Mouse (Mus musculus): ENCODE data around the gene Ddx55.
"Not testable (repeated sequence)": the region's sequence is repeated elsewhere in the genome, so short reads cannot be mapped to it uniquely, and the experiment has no call there.

Ddx55 gene

GRCm38 (mm10) chr5:124538813-124539792, 13.6 kb upstream of the Ddx55 start:
- peak in 1 of 2 experiments; percentile 61 for DNase-seq (ENCODE audit: low spot score in 2 of 2)

GRCm38 (mm10) chr5:124539905-124540304, 12.8 kb upstream of the Ddx55 start:
- no peak for DNase-seq (ENCODE audit: low spot score in 2 of 2)

DNA sequence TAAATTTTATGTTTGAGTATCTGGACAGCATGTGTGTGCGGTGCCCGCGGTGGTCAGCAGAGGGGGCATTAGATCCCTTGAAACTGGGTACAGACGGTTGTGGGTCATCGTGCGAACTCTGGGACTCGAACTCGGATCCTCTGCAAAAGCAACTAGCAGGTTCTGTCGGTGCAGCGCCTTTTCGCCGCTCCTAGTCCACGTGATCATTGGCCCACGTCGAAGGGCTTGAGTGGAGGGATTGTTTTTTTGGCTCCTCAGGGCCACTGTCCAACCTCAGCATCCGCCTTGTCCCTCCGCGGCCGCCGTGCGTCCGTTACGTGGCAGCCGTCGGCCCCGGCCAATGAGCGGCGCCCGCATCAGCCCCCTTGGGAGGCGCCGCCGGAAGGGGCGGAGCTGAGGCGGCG, 12.3 kb upstream of the Ddx55 start, which contains the start of gene Tmed2:
Gene Tmed2, plus strand, starts transcription at position 313 of the 404 bp plus-strand sequence.
- peak; percentile 83 to 91 for DNase-seq (ENCODE audit: low spot score in 2 of 2)

- DNase-seq (ENCODE audit: low spot score in 2 of 2) = peak; percentile 37 to 55
Measured at GRCm38 (mm10) chr5:124540905-124541601, 11.6 kb upstream of the Ddx55 start.

DNA sequence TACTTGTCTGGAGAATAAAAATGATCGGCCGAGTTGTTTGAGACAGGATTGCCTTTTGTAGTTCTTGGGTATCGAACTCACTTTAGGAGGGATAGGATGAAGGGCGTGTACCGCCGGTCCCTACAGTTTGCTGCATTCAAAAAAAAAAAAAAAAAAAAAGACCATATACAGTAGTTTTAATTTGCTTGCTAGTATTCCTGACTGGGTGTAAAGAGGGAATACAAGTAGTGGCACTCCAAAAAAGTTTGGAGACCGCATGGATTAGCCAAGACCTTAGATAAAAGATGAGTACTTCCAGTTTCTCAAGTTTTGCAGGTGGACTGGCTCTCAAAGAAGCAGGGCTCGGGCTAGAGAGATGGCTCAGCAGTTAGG, 11.1 kb upstream of the Ddx55 start:
- DNase-seq (ENCODE audit: low spot score in 2 of 2) = no peak

DNA sequence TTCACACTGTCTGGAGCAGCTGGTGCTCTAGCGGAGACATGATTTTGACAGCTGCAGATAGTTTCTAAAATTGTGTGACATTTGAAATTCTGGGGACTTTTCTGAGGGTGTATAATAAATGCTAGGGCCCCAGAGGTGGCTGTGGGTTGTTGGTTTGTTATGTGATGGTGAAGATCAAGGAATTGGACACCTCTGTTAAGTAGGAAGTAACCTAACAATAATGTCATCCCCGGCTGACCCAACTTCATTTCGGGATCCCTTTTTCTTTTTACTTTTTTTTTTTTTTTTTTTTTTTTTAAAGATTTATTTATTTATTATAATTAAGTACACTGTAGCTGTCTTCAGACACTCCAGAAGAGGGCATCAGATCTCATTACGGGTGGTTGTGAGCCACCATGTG, 1.9 kb upstream of the Ddx55 start:
- not testable (repeated sequence) for DNase-seq (ENCODE audit: low spot score in 2 of 2)

- DNase-seq (ENCODE audit: low spot score in 2 of 2) = not testable (repeated sequence)
Measured at GRCm38 (mm10) chr5:124551349-124552093, 1.1 kb upstream of the Ddx55 start.

DNA sequence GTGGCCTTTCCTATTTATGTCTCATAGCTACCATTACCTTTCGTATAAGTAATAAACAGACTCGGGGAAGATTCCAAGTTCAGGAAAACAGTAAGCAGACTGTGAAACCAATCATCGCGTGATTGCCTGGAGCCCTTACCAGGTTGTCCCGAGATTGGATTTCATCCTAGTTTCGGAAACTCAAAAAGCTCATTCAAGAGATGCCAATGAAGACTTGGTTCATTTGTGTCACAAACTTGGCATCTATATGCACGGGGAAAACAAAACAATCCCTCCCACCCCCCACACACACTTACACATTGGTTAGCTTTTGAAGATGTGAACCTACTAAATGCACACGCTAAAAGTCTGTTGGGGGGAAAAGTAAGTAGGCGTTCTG, 581 bp upstream of the Ddx55 start:
- DNase-seq (ENCODE audit: low spot score in 2 of 2) = no peak

GRCm38 (mm10) chr5:124553607-124554006, 943 bp downstream of the Ddx55 start:
- no peak for DNase-seq (ENCODE audit: low spot score in 2 of 2)

DNA sequence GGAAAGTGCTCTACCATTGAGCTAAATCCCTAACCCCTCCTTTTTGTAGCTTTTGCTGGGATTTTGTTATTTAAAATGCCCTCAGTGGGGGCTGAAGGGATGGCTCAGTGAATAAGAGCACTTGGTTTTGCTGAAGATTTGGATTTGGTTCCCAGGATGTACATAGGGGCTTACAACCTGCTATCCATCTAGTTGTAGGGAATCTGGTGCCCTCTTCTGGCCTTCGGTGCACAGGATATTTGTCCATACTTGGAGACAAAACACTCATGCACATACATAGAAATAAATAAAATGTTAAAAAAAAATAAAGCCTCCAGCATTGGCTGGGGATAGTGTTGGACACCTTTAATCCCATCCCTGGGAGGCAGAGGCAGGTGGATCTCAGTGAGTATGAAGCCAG, 2.5 kb downstream of the Ddx55 start:
- DNase-seq (ENCODE audit: low spot score in 2 of 2) = no peak

- no peak for DNase-seq (ENCODE audit: low spot score in 2 of 2)
Measured at GRCm38 (mm10) chr5:124571068-124571467, 18.4 kb downstream of the Ddx55 start.

DNA sequence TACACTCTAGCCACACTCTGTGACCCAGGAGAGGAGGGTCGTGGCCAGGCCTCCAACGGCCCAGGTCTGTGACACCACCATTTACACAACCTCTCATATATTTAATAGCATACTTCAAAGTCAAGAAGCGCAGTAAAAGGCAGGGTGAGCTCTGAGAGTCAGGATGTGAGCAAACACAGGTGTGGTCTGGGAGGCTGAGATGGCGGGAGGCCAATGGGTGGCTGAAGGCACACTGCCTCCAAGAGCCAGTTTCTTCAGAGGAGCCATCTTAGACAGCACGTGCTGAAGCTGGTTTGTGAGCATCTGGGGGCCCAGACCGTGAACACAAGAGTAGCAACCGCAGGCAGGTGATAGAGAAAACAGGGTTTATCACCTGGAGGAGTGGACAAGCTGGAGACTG, 22.8 kb downstream of the Ddx55 start:
- no peak for DNase-seq (ENCODE audit: low spot score in 2 of 2)

- DNase-seq (ENCODE audit: low spot score in 2 of 2) = peak; percentile 80 to 93
Measured at GRCm38 (mm10) chr5:124578633-124579317, 26.1 kb downstream of the Ddx55 start, which contains the start of the genes Eif2b1 and Gtf2h3. Gene Eif2b1, minus strand, starts transcription at chr5:124579131. Gene Gtf2h3, plus strand, starts transcription at chr5:124579140.

DNA sequence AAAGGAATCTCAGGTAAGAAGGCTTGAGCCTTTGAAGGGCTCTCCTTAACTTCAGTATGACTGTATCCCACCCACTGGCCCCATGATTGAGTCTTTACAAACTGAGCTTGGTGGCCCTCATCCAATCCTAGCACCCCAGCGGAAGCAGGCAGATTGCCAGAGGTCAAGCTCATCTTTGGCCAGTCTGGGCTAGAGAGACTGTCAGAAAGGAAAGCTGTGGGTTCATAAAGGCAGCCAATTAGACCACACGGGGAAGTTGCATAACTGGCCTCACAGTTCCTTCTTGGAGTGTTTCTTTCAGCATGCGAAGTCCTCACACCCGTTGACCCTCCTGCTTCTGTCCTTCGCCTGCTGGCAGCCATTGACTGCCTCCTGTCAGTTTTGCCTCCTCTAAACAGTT, 29.9 kb downstream of the Ddx55 start:
- no peak for DNase-seq (ENCODE audit: low spot score in 2 of 2)

DNA sequence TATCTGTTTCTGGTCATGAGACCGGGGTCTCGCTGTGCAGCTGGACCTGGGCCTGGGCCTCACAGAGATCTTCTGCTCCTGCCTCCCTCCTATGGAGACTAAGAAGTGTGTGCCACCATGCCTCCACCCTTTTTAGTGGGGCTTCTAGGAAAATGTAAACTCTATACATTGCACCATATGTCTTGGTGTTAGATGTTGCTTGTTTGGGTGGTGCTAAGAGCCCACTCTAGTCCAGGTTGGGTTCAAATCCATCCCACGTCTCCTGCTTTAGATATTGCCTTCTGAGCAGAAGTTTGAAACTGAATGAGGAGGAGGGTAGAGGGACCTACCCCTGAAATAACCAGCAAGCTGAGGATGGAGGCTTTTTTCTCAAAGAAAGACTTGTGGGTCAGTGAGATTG, 40.1 kb downstream of the Ddx55 start:
- DNase-seq (ENCODE audit: low spot score in 2 of 2) = no peak

- peak; percentile 32 to 60 for DNase-seq (ENCODE audit: low spot score in 2 of 2)
Measured at GRCm38 (mm10) chr5:124598224-124599174, 45.8 kb downstream of the Ddx55 start.

GRCm38 (mm10) chr5:124599726-124600125, 47.1 kb downstream of the Ddx55 start:
- DNase-seq (ENCODE audit: low spot score in 2 of 2) = not testable (repeated sequence)

DNA sequence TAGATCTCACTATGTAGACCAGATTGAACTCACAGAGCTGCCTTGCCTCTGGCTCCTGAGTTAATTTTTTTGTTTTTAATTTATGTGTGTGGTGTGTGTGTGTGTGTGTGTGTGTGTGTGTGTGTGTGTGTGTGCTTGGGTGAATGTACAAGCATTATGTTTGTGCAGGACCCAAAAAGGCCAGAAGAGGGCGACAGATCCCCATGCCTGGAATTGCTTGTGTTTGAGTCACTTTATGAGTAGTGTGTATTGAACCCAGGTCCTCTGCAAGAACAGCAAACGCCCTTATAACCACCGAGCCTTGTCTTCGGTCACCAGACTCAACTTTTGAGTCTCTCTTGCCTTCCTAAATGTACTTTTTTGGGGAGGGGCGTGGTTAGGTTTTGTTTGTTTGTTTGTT, 49.7 kb downstream of the Ddx55 start:
- peak in 1 of 2 experiments; percentile 47 for DNase-seq (ENCODE audit: low spot score in 2 of 2)

- DNase-seq (ENCODE audit: low spot score in 2 of 2) = no peak
Measured at GRCm38 (mm10) chr5:124604296-124604695, 51.6 kb downstream of the Ddx55 start.

DNA sequence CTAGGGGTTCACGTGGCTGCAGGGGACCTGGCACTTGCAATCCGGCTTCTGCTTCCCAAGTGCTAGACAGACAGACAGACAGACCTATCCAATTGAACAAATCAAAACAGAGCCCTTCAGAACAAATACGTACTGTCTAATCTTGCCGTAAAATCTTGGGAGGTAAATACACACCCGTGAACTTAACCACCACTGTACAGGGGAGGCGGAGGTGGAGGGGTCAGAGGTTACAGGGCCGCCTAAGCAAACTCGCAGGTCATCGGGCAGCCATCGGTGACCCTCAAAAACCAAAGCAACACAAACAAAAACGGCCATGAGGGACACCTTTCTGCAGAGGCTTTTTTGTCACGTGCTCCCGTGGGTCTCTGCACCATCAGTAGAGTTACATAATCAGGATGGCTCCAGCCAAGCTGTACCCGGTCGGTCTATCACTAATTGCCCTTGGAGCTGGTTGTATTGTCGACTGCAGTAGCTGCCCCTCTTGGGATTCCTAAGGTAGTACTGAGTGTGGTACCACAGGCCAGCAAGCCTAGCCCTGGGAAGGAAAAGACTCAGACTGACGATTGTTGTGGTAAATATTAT, 52.5 kb downstream of the Ddx55 start:
- DNase-seq (ENCODE audit: low spot score in 2 of 2) = no peak

All from spleen, postnatal 14 days (tissue).